Mouse (Mus musculus) layer of hippocampus, postnatal 14 days (tissue): Measurements from ENCODE around the gene Il17rc. TPM values are rescaled to one million over a fixed set of nuclear protein-coding genes. Genes with fewer than 3 reads are reported as not detected.

Experiments used
- microRNA-seq, 2 experiments: library from miRNA; unstranded; fragments of <30 nt; microRNA quantifications; one replicate each; pipeline ENCODE4 v1.2.0; 2021
- total RNA-seq, 2 experiments: library from RNA; stranded (reverse); gene quantifications; 2 replicates each; pipeline ENCODE4 v1.2.3; 2021

The Il17rc gene
- total RNA-seq, 2 experiments from 2014 or later, result 3.4 to 3.8 TPM

Small RNAs within 50 kb of the gene (microRNA-seq; reads per million reads assigned to microRNA genes)
- gene Gm23365, result 0 reads per million in 2 experiments
- 0 reads per million in 2 experiments for gene Gm24387

Other genes with a start within 250 kb of the Il17rc start
- gene Mtmr14, start 233.6 kb upstream of the Il17rc start, total RNA-seq, result 10 to 100 TPM; 17.6 to 19.0 TPM
- 10 to 100 TPM; 14.3 to 21.8 TPM for gene Cpne9, start 189.1 kb upstream of the Il17rc start, total RNA-seq
- gene Brpf1, start 164.3 kb upstream of the Il17rc start, total RNA-seq, result 10 to 100 TPM; 26.4 to 28.9 TPM
- gene Ogg1, start 144.5 kb upstream of the Il17rc start, total RNA-seq, result 1 to 10 TPM; 7.0 to 7.2 TPM
- 10 to 100 TPM; 49.3 to 50.2 TPM for gene Camk1, start 127.4 kb upstream of the Il17rc start, total RNA-seq
- 10 to 100 TPM; 53.4 to 54.9 TPM for gene Tada3, start 93.5 kb upstream of the Il17rc start, total RNA-seq
- gene Arpc4, start 93.3 kb upstream of the Il17rc start, total RNA-seq, result 100 to 1,000 TPM; 348 to 363 TPM
- gene Ttll3, start 82.2 kb upstream of the Il17rc start, total RNA-seq, result 10 to 100 TPM; 11.7 to 13.7 TPM
- 10 to 100 TPM; 24.7 to 28.7 TPM for gene Rpusd3, start 52.1 kb upstream of the Il17rc start, total RNA-seq
- gene Cidec, start 35.7 kb upstream of the Il17rc start, total RNA-seq, result not detected
- 10 to 100 TPM; 45.6 to 53.3 TPM for gene Jagn1, start 28.9 kb upstream of the Il17rc start, total RNA-seq
- under 1 TPM; 0.36 to 0.81 TPM for gene Il17re, start 12.9 kb upstream of the Il17rc start, total RNA-seq
- 100 to 1,000 TPM in 1 of 2 experiments, 10 to 100 TPM in 1; 99.5 to 101 TPM for gene Creld1, start 11.9 kb downstream of the Il17rc start, total RNA-seq
- gene Prrt3, start 30.5 kb downstream of the Il17rc start, total RNA-seq, result 10 to 100 TPM; 45.8 to 48.1 TPM
- 10 to 100 TPM; 79.0 to 80.5 TPM for gene Emc3, start 60.2 kb downstream of the Il17rc start, total RNA-seq
- gene Fancd2, start 60.3 kb downstream of the Il17rc start, total RNA-seq, result 1 to 10 TPM; 2.5 to 4.1 TPM
- gene Fancd2os, start 129.3 kb downstream of the Il17rc start, total RNA-seq, result under 1 TPM; 0.23 to 0.45 TPM
- 100 to 1,000 TPM; 228 to 229 TPM for gene Brk1, start 133.3 kb downstream of the Il17rc start, total RNA-seq
- 10 to 100 TPM; 51.9 to 54.7 TPM for gene Vhl, start 152.5 kb downstream of the Il17rc start, total RNA-seq
- gene Irak2, start 167.0 kb downstream of the Il17rc start, total RNA-seq, result 10 to 100 TPM; 19.9 to 20.0 TPM
- gene Tatdn2, start 225.6 kb downstream of the Il17rc start, total RNA-seq, result 10 to 100 TPM; 66.2 to 72.0 TPM
- gene Ghrl, start 248.5 kb downstream of the Il17rc start, total RNA-seq, result under 1 TPM in 1 of 2 experiments, not detected in 1; 0.79 TPM